19 mouse cellular contexts compared by ENCODE assay signal in the genomic region with DNA sequence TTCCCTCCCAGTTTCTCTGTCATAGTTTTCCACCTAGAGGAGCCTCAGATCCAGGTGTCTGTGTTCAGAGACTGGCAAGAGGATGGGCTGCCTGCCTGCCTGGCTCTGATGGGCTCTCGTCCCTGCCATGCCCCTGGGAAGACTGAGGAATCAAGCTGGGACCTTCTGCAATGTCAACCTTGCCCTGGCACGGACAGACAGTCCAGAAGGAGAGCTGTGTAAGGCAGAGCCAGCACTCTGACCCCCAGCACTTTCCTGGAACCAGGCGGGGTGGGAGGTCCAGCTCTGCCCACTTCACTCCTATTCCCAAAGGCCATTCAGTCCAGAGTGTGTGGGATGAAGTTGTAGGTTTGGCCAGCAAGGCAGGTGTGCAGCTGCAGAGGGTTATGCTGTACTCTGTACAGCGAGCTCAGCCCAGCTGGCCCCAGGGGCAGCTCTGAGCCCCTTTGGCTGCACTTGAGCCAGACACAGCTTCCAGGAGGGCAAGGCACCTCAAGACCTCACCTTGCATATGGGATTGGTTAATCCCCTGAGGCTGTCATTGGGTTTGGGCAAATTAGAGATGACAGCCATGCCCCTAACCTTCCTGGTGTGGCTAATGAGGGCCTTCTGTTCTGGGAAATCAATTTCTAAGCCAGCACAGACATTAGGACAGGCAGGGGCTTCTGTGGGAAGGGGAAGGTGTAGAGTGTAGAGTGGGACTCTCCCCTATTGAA. TPM values are rescaled to one million over a fixed set of nuclear protein-coding genes. Genes with fewer than 3 reads are reported as not detected.
DNase-seq lines count a peak whose midpoint lies in the region; ATAC-seq and TF ChIP-seq lines count a peak whose summit lies in the region.
"Had no signal": no experiment of that assay in that cellular context is flagged by ENCODE, and none has a peak within 500 bp of the region (broad histone marks: within the 10 kb centered on the region; RNA-seq: fewer than 3 reads in every experiment).

No protein-coding gene starts in this region.

- H3K4me1 ChIP-seq in hindbrain, embryonic 10.5 days (replicated peaks) = peaks cover 78% of the 10 kb centered on the region
- peaks cover 58% of the 10 kb centered on the region for H3K4me1 ChIP-seq in hindbrain, embryonic 13.5 days (replicated peaks)
- H3K4me1 ChIP-seq in E14TG2a.4 (replicated peaks; ENCODE audit: low read depth, low read length) = peaks cover 53% of the 10 kb centered on the region
- peaks cover 44% of the 10 kb centered on the region for H3K4me1 ChIP-seq in cerebellum, adult 2 months (ENCODE audit: control insufficient read depth, insufficient read depth, low read length)
- H3K4me1 ChIP-seq in embryonic facial prominence, embryonic 11.5 days (ENCODE audit: control insufficient read depth, insufficient read depth, low read length) = no peaks in the 10 kb centered on the region; the same call in 1 of the 2 replicates
- H3K4me1 ChIP-seq in liver, embryonic 11.5 days (replicated peaks; ENCODE audit: control insufficient read depth, insufficient read depth, low read length) = peaks cover 7% of the 10 kb centered on the region

- no peak overlapping the region for H3K4me3 ChIP-seq in hindbrain, embryonic 10.5 days
- H3K4me3 ChIP-seq in hindbrain, embryonic 13.5 days = no peak overlapping the region
- H3K4me3 ChIP-seq in E14TG2a.4 (replicated peaks; ENCODE audit: low read length) = 0 out of 2 replicates have a peak overlapping the region, but pooled peaks have one; percentile 20
- no peak overlapping the region for H3K4me3 ChIP-seq in cerebellum, adult 2 months (replicated peaks; ENCODE audit: insufficient read depth, low read depth, low read length)
- H3K4me3 ChIP-seq in embryonic facial prominence, embryonic 11.5 days (ENCODE audit: low read depth, low read length) = no peak overlapping the region
- H3K4me3 ChIP-seq in liver, embryonic 11.5 days (ENCODE audit: low read depth, low read length) = no peak overlapping the region
- H3K4me3 ChIP-seq: embryonic facial prominence, embryonic 15.5 days; forebrain, embryonic 12.5 days; heart, embryonic 15.5 days; liver, embryonic 13.5 days; myocyte had no signal

- no peak for TF ChIP-seq POLR2A in cerebellum, adult 2 months (IDR thresholded peaks at IDR 0.05; ENCODE audit: borderline replicate concordance, insufficient read depth, low read length)

- H3K27ac ChIP-seq in hindbrain, embryonic 10.5 days = peak overlapping the region; percentile 71
- no peak overlapping the region for H3K27ac ChIP-seq in hindbrain, embryonic 13.5 days
- H3K27ac ChIP-seq in cerebellum, adult 2 months (ENCODE audit: insufficient read depth, low read length) = no peak overlapping the region
- H3K27ac ChIP-seq in embryonic facial prominence, embryonic 11.5 days (replicated peaks; ENCODE audit: low read depth, low read length) = no peak overlapping the region
- no peak overlapping the region for H3K27ac ChIP-seq in liver, embryonic 11.5 days (ENCODE audit: low read depth, low read length)
- H3K27ac ChIP-seq: embryonic facial prominence, embryonic 15.5 days; forebrain, embryonic 12.5 days; heart, embryonic 15.5 days; kidney, postnatal 0 days; liver, embryonic 13.5 days; stomach, postnatal 0 days had no signal

- no peak for DNase-seq in hindbrain, embryonic 10.5 days (ENCODE audit: low spot score)
- DNase-seq in cerebellum, adult 2 months = peak; percentile 68 to 81
- peak; percentile 69 for DNase-seq in embryonic facial prominence, embryonic 11.5 days (ENCODE audit: low spot score)
- DNase-seq in right cerebral cortex, postnatal 25 days = no peak
- no peak for DNase-seq in liver, embryonic 11.5 days (ENCODE audit: low spot score)
- DNase-seq: layer of hippocampus, adult 9-11 months; liver, embryonic 13.5 days had no signal

- 70% methylated on average over 4 of the region's 4 CpGs for WGBS in hindbrain, embryonic 10.5 days
- 65% methylated on average over 4 of the region's 4 CpGs for WGBS in hindbrain, embryonic 13.5 days
- WGBS in cerebellum, adult 2 months = 25% methylated on average over 4 of the region's 4 CpGs
- 59% methylated on average over 4 of the region's 4 CpGs for WGBS in embryonic facial prominence, embryonic 11.5 days
- 67% methylated on average over 4 of the region's 4 CpGs for WGBS in liver, embryonic 11.5 days

- no peaks in the 10 kb centered on the region for H3K36me3 ChIP-seq in hindbrain, embryonic 10.5 days
- H3K36me3 ChIP-seq in hindbrain, embryonic 13.5 days = no peaks in the 10 kb centered on the region
- no peaks in the 10 kb centered on the region for H3K36me3 ChIP-seq in E14TG2a.4 (ENCODE audit: insufficient read depth, low read length)
- H3K36me3 ChIP-seq in embryonic facial prominence, embryonic 11.5 days (replicated peaks; ENCODE audit: control insufficient read depth, insufficient read depth, low read depth, low read length) = no peaks in the 10 kb centered on the region
- H3K36me3 ChIP-seq in liver, embryonic 11.5 days (ENCODE audit: control insufficient read depth, insufficient read depth, low read length) = no peaks in the 10 kb centered on the region
- H3K36me3 ChIP-seq: embryonic facial prominence, embryonic 15.5 days; forebrain, embryonic 12.5 days; heart, embryonic 15.5 days; liver, embryonic 13.5 days had no signal

- H3K4me2 ChIP-seq in hindbrain, embryonic 13.5 days = no peak overlapping the region
- H3K4me2 ChIP-seq in embryonic facial prominence, embryonic 11.5 days (ENCODE audit: low read depth, low read length) = no peak overlapping the region
- H3K4me2 ChIP-seq in liver, embryonic 11.5 days = no peak overlapping the region
- H3K4me2 ChIP-seq: embryonic facial prominence, embryonic 15.5 days; forebrain, embryonic 12.5 days; heart, embryonic 15.5 days; liver, embryonic 13.5 days had no signal

- no peak for TF ChIP-seq CTCF in E14TG2a.4 (conservative IDR thresholded peaks at IDR 0.05; ENCODE audit: low read length)
- TF ChIP-seq CTCF in cerebellum, adult 2 months (IDR thresholded peaks at IDR 0.05; ENCODE audit: borderline replicate concordance, insufficient read depth, low read depth, low read length) = no peak

- no peak for ATAC-seq in hindbrain, embryonic 13.5 days (ENCODE audit: low FRiP score)
- ATAC-seq in embryonic facial prominence, embryonic 11.5 days (replicated peaks; ENCODE audit: insufficient number of reproducible peaks, low FRiP score, low TSS enrichment, low read depth) = peak; percentile 58; the same call in 1 of the 2 replicates
- no peak for ATAC-seq in megakaryocyte progenitor cell, adult 5-6 weeks (replicated peaks; ENCODE audit: poor library complexity)
- no peak for ATAC-seq in liver, embryonic 11.5 days (replicated peaks; ENCODE audit: low FRiP score)

- no peaks in the 10 kb centered on the region for H3K9me3 ChIP-seq in hindbrain, embryonic 10.5 days
- no peaks in the 10 kb centered on the region for H3K9me3 ChIP-seq in hindbrain, embryonic 13.5 days
- H3K9me3 ChIP-seq in E14TG2a.4 (ENCODE audit: low read length) = no peaks in the 10 kb centered on the region
- H3K9me3 ChIP-seq in embryonic facial prominence, embryonic 11.5 days (replicated peaks; ENCODE audit: control insufficient read depth, low read length) = no peaks in the 10 kb centered on the region
- no peaks in the 10 kb centered on the region for H3K9me3 ChIP-seq in liver, embryonic 11.5 days (ENCODE audit: control insufficient read depth, low read length)
- H3K9me3 ChIP-seq: embryonic facial prominence, embryonic 15.5 days; forebrain, embryonic 12.5 days; heart, embryonic 15.5 days; liver, embryonic 13.5 days had no signal

- no peak overlapping the region for H3K9ac ChIP-seq in hindbrain, embryonic 13.5 days
- H3K9ac ChIP-seq in embryonic facial prominence, embryonic 11.5 days (replicated peaks; ENCODE audit: low read length) = no peak overlapping the region
- H3K9ac ChIP-seq in liver, embryonic 11.5 days (ENCODE audit: low read depth, low read length) = no peak overlapping the region
- H3K9ac ChIP-seq: embryonic facial prominence, embryonic 15.5 days; forebrain, embryonic 12.5 days; heart, embryonic 15.5 days; liver, embryonic 13.5 days had no signal

- peaks cover 5% of the 10 kb centered on the region; the same call in 1 of the 2 replicates for H3K27me3 ChIP-seq in hindbrain, embryonic 10.5 days (ENCODE audit: insufficient read depth, poor library complexity, severe bottlenecking)
- H3K27me3 ChIP-seq in hindbrain, embryonic 13.5 days = no peaks in the 10 kb centered on the region
- H3K27me3 ChIP-seq in E14TG2a.4 (ENCODE audit: insufficient read depth, low read length) = peaks cover 15% of the 10 kb centered on the region; the same call in 1 of the 2 replicates
- H3K27me3 ChIP-seq in cerebellum, adult 2 months (ENCODE audit: control insufficient read depth, insufficient read depth, low read length) = no peaks in the 10 kb centered on the region
- H3K27me3 ChIP-seq in embryonic facial prominence, embryonic 11.5 days (ENCODE audit: control insufficient read depth, insufficient read depth, low read length) = no peaks in the 10 kb centered on the region
- H3K27me3 ChIP-seq in liver, embryonic 11.5 days (replicated peaks; ENCODE audit: control insufficient read depth, insufficient read depth, low read length) = no peaks in the 10 kb centered on the region; the same call in 1 of the 2 replicates
- H3K27me3 ChIP-seq: embryonic facial prominence, embryonic 15.5 days; forebrain, embryonic 12.5 days; heart, embryonic 15.5 days; liver, embryonic 13.5 days had no signal

RNA-seq across cellular contexts. Expression of gene Doc2b, which starts 47.2 kb away (rescaled TPM):
- 0.39 and 0.45 TPM in 2 replicates for polyA plus RNA-seq in hindbrain, embryonic 10.5 days (2016; fragmentation: Nextera tagmentation; extraction: Ambion mirVana)
- polyA plus RNA-seq in hindbrain, embryonic 13.5 days (2015; fragmentation: Nextera tagmentation; extraction: Ambion mirVana) = 1.4 and 1.7 TPM in 2 replicates
- 32.1 and 36.7 TPM in 2 replicates for polyA plus RNA-seq in cerebellum, adult 2 months (2012; rRNA removed)
- polyA plus RNA-seq in embryonic facial prominence, embryonic 11.5 days (2014; fragmentation: Nextera tagmentation; extraction: Ambion mirVana) = 0.46 and 0.74 TPM in 2 replicates
- total RNA-seq in megakaryocyte progenitor cell, adult 5-6 weeks (2015) = not detected in 2 replicates
- total RNA-seq in megakaryocyte progenitor cell, adult 5-6 weeks (2017) = not detected in 2 replicates
- 0.10 and 0.40 TPM in 2 replicates for polyA plus RNA-seq in liver, embryonic 11.5 days (2014; fragmentation: Nextera tagmentation; extraction: Ambion mirVana)
- total RNA-seq: granulocyte monocyte progenitor cell, adult 5-6 weeks; megakaryocyte, adult 5-6 weeks; neutrophil, adult 5-6 weeks had no signal

Comparison
In these comparisons a context has a peak if more than half of its experiments do, and no peak if none do; other contexts are left out.
1. DNase-seq: peak in cerebellum, adult 2 months (2 of 2) and embryonic facial prominence, embryonic 11.5 days (single experiment); none in hindbrain, embryonic 10.5 days (single experiment), right cerebral cortex, postnatal 25 days (single experiment) and liver, embryonic 11.5 days (single experiment).
2. RNA of gene Doc2b, which starts 47.2 kb away (polyA plus RNA-seq): 32.1 to 36.7 TPM in cerebellum, adult 2 months; 1.4 to 1.7 TPM in hindbrain, embryonic 13.5 days, 0.46 to 0.74 TPM in embryonic facial prominence, embryonic 11.5 days, 0.39 to 0.45 TPM in hindbrain, embryonic 10.5 days and 0.10 to 0.40 TPM in liver, embryonic 11.5 days; every median in the first group is over 10 times any median in the second.